ENCODE assay signal across 21 mouse cellular contexts in genomic region chr6:145136831-145137230, GRCm38 (mm10).
"Had no signal": no experiment of that assay in that cellular context is flagged by ENCODE, and none has a peak within 500 bp of the region (broad histone marks: within the 10 kb centered on the region; RNA-seq: fewer than 3 reads in every experiment).

No protein-coding gene starts in this region.

- H3K27ac ChIP-seq: gastrocnemius, adult 2 months; heart, adult 2 months; hindbrain, embryonic 10.5 days; hindbrain, embryonic 12.5 days; hindbrain, embryonic 14.5 days; intestine, embryonic 15.5 days; limb, embryonic 13.5 days; limb, embryonic 15.5 days; liver, embryonic 12.5 days had no signal

- H3K27me3 ChIP-seq: heart, embryonic 12.5 days; hindbrain, embryonic 12.5 days; intestine, embryonic 15.5 days; limb, embryonic 13.5 days; limb, embryonic 15.5 days; liver, embryonic 12.5 days had no signal

- DNase-seq: gastrocnemius, adult 2 months; gastrocnemius, postnatal 10 days; gastrocnemius, postnatal 25 days; heart, postnatal 10 days; heart, postnatal 4 days; kidney, adult 18-20 months; kidney, adult 8-10 months; kidney, postnatal 10 days; kidney, postnatal 36 days; layer of hippocampus, adult 9-11 months; layer of hippocampus, postnatal 36 days; left cerebral cortex, postnatal 4 days had no signal

- H3K4me3 ChIP-seq: gastrocnemius, adult 2 months; heart, adult 2 months; heart, embryonic 12.5 days; hindbrain, embryonic 10.5 days; hindbrain, embryonic 12.5 days; intestine, embryonic 15.5 days; limb, embryonic 13.5 days; limb, embryonic 15.5 days; liver, embryonic 12.5 days had no signal

- H3K36me3 ChIP-seq: heart, embryonic 12.5 days; hindbrain, embryonic 10.5 days; hindbrain, embryonic 12.5 days; intestine, embryonic 15.5 days; limb, embryonic 13.5 days; limb, embryonic 15.5 days; liver, embryonic 12.5 days had no signal

- H3K4me1 ChIP-seq: hindbrain, embryonic 12.5 days; intestine, embryonic 15.5 days had no signal

- H3K9me3 ChIP-seq: heart, embryonic 12.5 days; hindbrain, embryonic 10.5 days; hindbrain, embryonic 12.5 days; intestine, embryonic 15.5 days; limb, embryonic 13.5 days; limb, embryonic 15.5 days; liver, embryonic 12.5 days had no signal
